Mouse (Mus musculus): ENCODE data around the gene Tssk4. TPM values are rescaled to one million over a fixed set of nuclear protein-coding genes. Genes with fewer than 3 reads are reported as not detected.

The Tssk4 gene
- polyA plus RNA-seq (2014; fragmentation: Nextera tagmentation; extraction: Ambion mirVana) = 0.76 and 0.99 TPM in 2 replicates

DNA sequence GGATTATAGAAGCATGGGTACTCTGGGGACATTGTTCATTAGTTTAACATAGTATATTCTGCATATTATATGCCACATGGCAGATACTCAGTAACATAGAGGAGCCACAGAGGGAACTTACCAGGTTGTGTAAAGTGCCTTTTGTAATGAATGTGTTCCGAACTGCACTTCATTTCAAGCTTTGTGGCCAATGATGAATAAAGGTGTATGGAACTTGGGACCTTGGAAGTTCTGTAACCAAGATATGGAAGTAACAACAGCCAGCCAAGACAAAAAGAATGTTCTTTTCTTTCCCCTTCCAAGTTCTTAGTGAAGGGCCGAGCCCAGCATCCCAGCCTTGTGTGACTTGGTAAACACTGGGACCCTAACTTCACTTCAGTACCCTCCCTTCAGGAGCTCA is at the start of gene Tssk4:
TSS of gene Tssk4 (plus strand) at position 301 of the 400 bp plus-strand sequence.
- Histone ChIP-seq H3K27me3 (ENCODE audit: control insufficient read depth, insufficient read depth, low read length) (no peaks in the 10 kb centered on the region), H3K9ac (ENCODE audit: low read length) (no peak within 1 kb of the TSS), H3K4me1 (replicated peaks; ENCODE audit: control insufficient read depth, insufficient read depth, low read length) (peaks cover under 1% of the 10 kb centered on the region; the same call in 1 of the 2 replicates), H3K27ac (ENCODE audit: low read depth, low read length) (no peak within 1 kb of the TSS), H3K4me2 (ENCODE audit: low read depth, low read length, severe bottlenecking) (no peak within 1 kb of the TSS), H3K9me3 (ENCODE audit: control insufficient read depth, low read length) (no peaks in the 10 kb centered on the region), H3K4me3 (ENCODE audit: low read depth, low read length) (no peak within 1 kb of the TSS), H3K36me3 (ENCODE audit: control insufficient read depth, insufficient read depth, low read length) (no peaks in the 10 kb centered on the region)
- ATAC-seq (replicated peaks; ENCODE audit: low FRiP score) = no peak
- WGBS = 93% methylated on average over 2 of the region's 2 CpGs
- no peak for DNase-seq (ENCODE audit: low spot score)

DNA sequence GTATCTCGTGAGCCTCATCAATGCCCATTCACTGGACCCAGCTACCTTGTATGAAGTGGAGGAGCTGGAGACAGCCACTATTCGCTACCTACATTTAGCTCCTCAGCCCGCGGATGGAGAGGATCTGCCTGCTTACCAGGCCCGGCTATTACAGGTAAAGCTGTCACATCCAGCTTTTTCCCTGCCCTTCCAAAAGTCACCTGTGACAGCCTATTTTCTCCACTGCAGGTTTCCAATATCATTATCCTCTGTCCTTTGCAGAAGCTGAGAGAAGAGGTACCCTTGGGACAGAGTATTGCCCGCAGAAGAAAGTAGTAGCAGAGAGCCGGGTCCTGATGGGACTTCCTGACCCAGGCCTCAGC is 46.7 kb upstream of the Tssk4 start, which contains the start of gene Irf9:
TSS of gene Irf9 (plus strand) at position 301 of the 362 bp plus-strand sequence.
- no peaks in the 10 kb centered on the region for H3K9me3 ChIP-seq (ENCODE audit: control insufficient read depth, low read length)
- H3K4me1 ChIP-seq (replicated peaks; ENCODE audit: control insufficient read depth, insufficient read depth, low read length) = no peaks in the 10 kb centered on the region; the same call in 1 of the 2 replicates
- peak within 1 kb of the TSS; percentile 32; the same call in 1 of the 2 replicates for H3K4me2 ChIP-seq (ENCODE audit: low read depth, low read length, severe bottlenecking)
- WGBS = 92% methylated on average over 7 of the region's 7 CpGs
- H3K27ac ChIP-seq (ENCODE audit: low read depth, low read length) = no peak within 1 kb of the TSS
- ATAC-seq (replicated peaks; ENCODE audit: low FRiP score) = no peak
- no peak for DNase-seq (ENCODE audit: low spot score)
- H3K4me3 ChIP-seq (ENCODE audit: low read depth, low read length) = peak within 1 kb of the TSS; percentile 17
- peak within 1 kb of the TSS; percentile 44 for H3K9ac ChIP-seq (ENCODE audit: low read length)
- no peaks in the 10 kb centered on the region for H3K27me3 ChIP-seq (ENCODE audit: control insufficient read depth, insufficient read depth, low read length)
- H3K36me3 ChIP-seq (ENCODE audit: control insufficient read depth, insufficient read depth, low read length) = peaks cover 3% of the 10 kb centered on the region; the same call in 1 of the 2 replicates

DNA sequence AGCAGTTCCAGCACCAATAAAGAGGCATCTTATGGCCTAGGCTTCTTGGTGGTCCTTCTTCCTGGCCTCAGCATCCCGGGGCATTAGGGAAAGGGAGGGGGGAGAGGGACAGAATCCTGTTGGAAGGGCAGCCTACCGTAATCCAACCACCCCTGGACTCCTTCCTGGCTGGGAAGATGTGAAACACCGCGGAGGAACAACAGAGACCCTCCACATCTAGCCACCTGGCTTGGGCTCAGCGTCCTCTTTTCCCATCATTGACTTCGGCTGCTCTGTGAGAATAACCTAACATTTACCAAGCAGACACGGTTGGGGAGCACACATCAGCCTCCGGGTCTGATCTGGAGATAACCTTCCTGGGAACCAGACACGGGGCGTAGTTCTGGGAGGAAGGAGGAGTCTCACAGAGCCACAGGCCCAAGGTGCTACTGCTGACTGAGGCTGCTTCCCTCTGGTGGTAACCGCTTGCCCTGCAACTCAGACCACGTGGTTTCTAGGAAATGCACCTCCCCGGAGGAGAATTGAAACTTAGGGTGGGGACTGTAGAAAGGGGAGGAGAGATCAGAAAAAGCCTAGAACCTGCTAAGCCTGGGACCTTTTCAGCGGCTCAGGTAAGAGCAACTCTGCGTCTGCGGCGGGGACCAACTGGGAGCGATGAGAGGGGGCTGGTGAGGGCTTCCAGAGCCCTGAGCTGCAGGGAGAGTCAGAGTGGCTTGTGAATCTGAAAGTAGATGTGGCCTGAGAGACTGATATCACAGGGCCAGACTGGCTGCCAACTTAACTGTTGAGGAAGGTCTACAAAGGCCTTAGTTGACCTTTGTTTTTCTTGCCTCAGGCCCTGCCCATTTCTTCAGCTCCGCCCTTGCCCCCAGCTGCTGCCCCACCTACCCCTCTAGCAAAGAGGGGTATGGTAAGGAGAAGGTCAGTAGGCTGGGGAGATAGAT is 46.1 kb upstream of the Tssk4 start:
- Histone ChIP-seq H3K36me3 (ENCODE audit: control insufficient read depth, insufficient read depth, low read length) (peaks cover 3% of the 10 kb centered on the region; the same call in 1 of the 2 replicates), H3K4me2 (ENCODE audit: low read depth, low read length, severe bottlenecking) (peak overlapping the region; percentile 32; the same call in 1 of the 2 replicates), H3K4me3 (ENCODE audit: low read depth, low read length) (peak overlapping the region; percentile 17), H3K4me1 (replicated peaks; ENCODE audit: control insufficient read depth, insufficient read depth, low read length) (no peaks in the 10 kb centered on the region; the same call in 1 of the 2 replicates), H3K9me3 (ENCODE audit: control insufficient read depth, low read length) (no peaks in the 10 kb centered on the region), H3K9ac (ENCODE audit: low read length) (peak overlapping the region; percentile 44), H3K27ac (ENCODE audit: low read depth, low read length) (no peak overlapping the region), H3K27me3 (ENCODE audit: control insufficient read depth, insufficient read depth, low read length) (no peaks in the 10 kb centered on the region)
- 17% methylated on average over 19 of the region's 19 CpGs for WGBS
- ATAC-seq (replicated peaks; ENCODE audit: low FRiP score) (peak; percentile 82), DNase-seq (ENCODE audit: low spot score) (peak; percentile 86)

DNA sequence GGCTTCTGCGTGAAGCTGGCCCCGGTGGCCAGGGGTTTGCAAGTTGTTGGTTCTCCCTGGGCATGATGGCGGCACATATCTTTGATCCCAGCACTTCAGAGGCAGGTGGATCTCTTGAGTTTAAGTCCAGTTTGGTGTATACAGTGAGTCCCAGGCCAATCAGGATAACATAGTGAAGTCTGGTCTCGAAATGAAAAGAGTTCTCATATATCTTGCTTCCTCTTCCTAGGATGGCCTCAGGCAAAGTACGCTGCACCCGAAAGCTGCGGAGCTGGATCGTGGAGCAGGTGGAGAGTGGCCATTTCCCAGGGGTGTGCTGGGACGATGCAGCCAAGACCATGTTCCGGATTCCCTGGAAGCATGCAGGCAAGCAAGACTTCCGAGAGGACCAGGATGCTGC is 45.2 kb upstream of the Tssk4 start:
- no peak overlapping the region for H3K4me2 ChIP-seq (ENCODE audit: low read depth, low read length, severe bottlenecking)
- no peaks in the 10 kb centered on the region for H3K9me3 ChIP-seq (ENCODE audit: control insufficient read depth, low read length)
- H3K27ac ChIP-seq (ENCODE audit: low read depth, low read length) = no peak overlapping the region
- H3K36me3 ChIP-seq (ENCODE audit: control insufficient read depth, insufficient read depth, low read length) = peaks cover 3% of the 10 kb centered on the region; the same call in 1 of the 2 replicates
- H3K27me3 ChIP-seq (ENCODE audit: control insufficient read depth, insufficient read depth, low read length) = no peaks in the 10 kb centered on the region
- H3K4me3 ChIP-seq (ENCODE audit: low read depth, low read length) = no peak overlapping the region
- H3K9ac ChIP-seq (ENCODE audit: low read length) = no peak overlapping the region
- DNase-seq (ENCODE audit: low spot score) (no peak), ATAC-seq (replicated peaks; ENCODE audit: low FRiP score) (no peak)
- 92% methylated on average over 11 of the region's 11 CpGs for WGBS
- H3K4me1 ChIP-seq (replicated peaks; ENCODE audit: control insufficient read depth, insufficient read depth, low read length) = no peaks in the 10 kb centered on the region; the same call in 1 of the 2 replicates

DNA sequence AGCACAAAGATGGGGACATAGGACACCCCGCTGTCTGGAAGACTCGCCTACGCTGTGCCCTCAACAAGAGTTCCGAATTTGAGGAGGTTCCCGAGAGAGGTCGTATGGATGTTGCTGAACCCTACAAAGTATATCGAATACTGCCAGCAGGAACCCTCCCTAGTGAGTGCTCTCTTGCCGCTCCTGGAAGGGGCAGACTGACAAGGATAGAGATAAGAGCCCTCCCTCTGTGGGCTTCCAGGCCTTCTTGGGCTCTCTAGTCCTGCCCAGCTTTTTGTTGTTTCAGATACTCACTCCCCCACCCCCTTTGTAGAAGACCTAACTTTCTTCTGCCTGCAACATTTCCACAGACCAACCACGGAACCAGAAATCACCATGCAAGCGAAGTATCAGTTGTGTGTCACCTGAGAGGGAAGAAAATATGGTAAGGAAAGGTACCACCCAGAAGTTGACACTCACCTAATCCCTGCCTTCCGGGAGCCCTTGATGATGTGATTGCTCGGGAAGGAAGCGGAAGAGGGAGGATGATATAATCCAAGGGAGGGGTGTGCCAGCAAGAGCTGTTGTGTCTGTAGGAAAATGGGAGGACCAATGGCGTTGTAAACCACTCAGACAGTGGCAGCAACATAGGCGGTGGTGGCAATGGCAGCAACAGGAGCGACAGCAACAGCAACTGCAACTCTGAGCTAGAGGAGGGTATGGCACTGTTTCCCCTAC is 44.1 kb upstream of the Tssk4 start:
- no peak for DNase-seq (ENCODE audit: low spot score)
- H3K9me3 ChIP-seq (ENCODE audit: control insufficient read depth, low read length) = no peaks in the 10 kb centered on the region
- no peak for ATAC-seq (replicated peaks; ENCODE audit: low FRiP score)
- no peaks in the 10 kb centered on the region for H3K27me3 ChIP-seq (ENCODE audit: control insufficient read depth, insufficient read depth, low read length)
- H3K27ac ChIP-seq (ENCODE audit: low read depth, low read length) = no peak overlapping the region
- no peak overlapping the region for H3K9ac ChIP-seq (ENCODE audit: low read length)
- 92% methylated on average over 16 of the region's 16 CpGs for WGBS
- H3K4me1 ChIP-seq (replicated peaks; ENCODE audit: control insufficient read depth, insufficient read depth, low read length) = no peaks in the 10 kb centered on the region; the same call in 1 of the 2 replicates
- no peak overlapping the region for H3K4me3 ChIP-seq (ENCODE audit: low read depth, low read length)
- H3K36me3 ChIP-seq (ENCODE audit: control insufficient read depth, insufficient read depth, low read length) = peaks cover 3% of the 10 kb centered on the region; the same call in 1 of the 2 replicates
- H3K4me2 ChIP-seq (ENCODE audit: low read depth, low read length, severe bottlenecking) = no peak overlapping the region

GRCm38 (mm10) chr14:55608339-55608738 is 41.6 kb upstream of the Tssk4 start:
- ATAC-seq (replicated peaks; ENCODE audit: low FRiP score) = no peak

DNA sequence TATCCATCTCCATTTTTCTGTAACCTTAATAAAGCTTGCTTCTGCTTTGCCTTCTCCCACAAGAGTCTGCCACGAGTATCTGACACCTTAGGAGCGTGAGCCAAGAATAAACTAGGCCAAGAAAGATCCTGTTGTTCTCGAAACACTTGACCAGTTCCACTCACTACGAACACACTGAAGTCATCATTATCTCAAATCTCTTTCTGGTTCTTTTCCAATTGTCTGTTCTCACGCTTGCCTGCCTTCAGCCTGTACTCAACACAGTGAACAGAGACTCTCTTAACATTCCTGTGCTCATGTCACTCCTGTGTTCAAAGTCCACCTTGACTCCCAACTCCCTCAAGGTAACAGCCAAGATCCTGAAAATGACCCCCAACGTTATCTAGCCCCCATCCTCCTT is 36.6 kb upstream of the Tssk4 start:
- 83% methylated on average over 6 of the region's 6 CpGs for WGBS

More at GRCm38 (mm10) chr14:55608339-55608738, 41.6 kb upstream of the Tssk4 start:
- Histone ChIP-seq H3K4me2 (ENCODE audit: low read depth, low read length, severe bottlenecking) (no peak overlapping the region), H3K36me3 (ENCODE audit: control insufficient read depth, insufficient read depth, low read length) (no peaks in the 10 kb centered on the region; the same call in 1 of the 2 replicates), H3K27ac (ENCODE audit: low read depth, low read length) (no peak overlapping the region), H3K4me3 (ENCODE audit: low read depth, low read length) (no peak overlapping the region), H3K4me1 (replicated peaks; ENCODE audit: control insufficient read depth, insufficient read depth, low read length) (no peaks in the 10 kb centered on the region; the same call in 1 of the 2 replicates), H3K9ac (ENCODE audit: low read length) (no peak overlapping the region), H3K9me3 (ENCODE audit: control insufficient read depth, low read length) (no peaks in the 10 kb centered on the region), H3K27me3 (ENCODE audit: control insufficient read depth, insufficient read depth, low read length) (no peaks in the 10 kb centered on the region)
- DNase-seq (ENCODE audit: low spot score) = no peak
- WGBS = 94% methylated on average over 6 of the region's 6 CpGs

DNA sequence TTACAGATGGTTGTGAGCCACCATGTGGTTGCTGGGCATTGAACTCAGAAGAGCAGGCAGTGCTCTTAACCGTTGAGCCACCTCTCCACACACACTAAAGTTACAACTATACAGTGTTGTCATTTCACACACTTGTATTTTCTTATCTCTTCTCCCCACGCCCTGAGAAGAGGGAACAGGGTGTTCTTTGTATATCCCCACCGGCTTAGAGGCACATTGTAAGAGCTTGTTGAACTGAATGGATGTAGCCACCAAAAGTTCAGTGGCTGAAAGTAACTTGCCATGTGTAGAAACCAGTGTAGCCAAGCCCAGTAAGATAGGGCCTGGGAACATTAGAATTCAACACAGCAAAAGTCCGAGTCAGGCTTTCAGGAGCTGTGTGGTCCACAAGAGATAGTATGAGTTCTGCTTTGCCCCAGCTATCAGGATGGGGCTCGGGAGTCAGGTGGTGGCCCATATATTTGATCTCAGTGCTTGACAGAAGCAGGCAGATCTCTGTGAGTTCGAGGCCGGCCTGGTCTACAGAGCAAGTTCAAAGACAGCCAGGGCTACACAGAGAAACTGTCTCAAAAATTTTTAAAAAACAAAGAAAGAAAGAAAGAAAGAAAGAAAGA is 35.3 kb upstream of the Tssk4 start:
- Histone ChIP-seq H3K27me3 (ENCODE audit: control insufficient read depth, insufficient read depth, low read length) (no peaks in the 10 kb centered on the region), H3K27ac (ENCODE audit: low read depth, low read length) (no peak overlapping the region), H3K36me3 (ENCODE audit: control insufficient read depth, insufficient read depth, low read length) (no peaks in the 10 kb centered on the region), H3K9ac (ENCODE audit: low read length) (no peak overlapping the region), H3K4me1 (replicated peaks; ENCODE audit: control insufficient read depth, insufficient read depth, low read length) (peaks cover 3% of the 10 kb centered on the region; the same call in 1 of the 2 replicates), H3K9me3 (ENCODE audit: control insufficient read depth, low read length) (no peaks in the 10 kb centered on the region), H3K4me2 (ENCODE audit: low read depth, low read length, severe bottlenecking) (no peak overlapping the region), H3K4me3 (ENCODE audit: low read depth, low read length) (no peak overlapping the region)
- DNase-seq (ENCODE audit: low spot score) (no peak), ATAC-seq (replicated peaks; ENCODE audit: low FRiP score) (no peak)
- 85% methylated on average over 7 of the region's 7 CpGs for WGBS

More for the DNA sequence above, 36.6 kb upstream of the Tssk4 start:
- Histone ChIP-seq H3K9me3 (ENCODE audit: control insufficient read depth, low read length) (no peaks in the 10 kb centered on the region), H3K9ac (ENCODE audit: low read length) (no peak overlapping the region), H3K27ac (ENCODE audit: low read depth, low read length) (no peak overlapping the region), H3K4me3 (ENCODE audit: low read depth, low read length) (no peak overlapping the region), H3K27me3 (ENCODE audit: control insufficient read depth, insufficient read depth, low read length) (no peaks in the 10 kb centered on the region), H3K4me1 (replicated peaks; ENCODE audit: control insufficient read depth, insufficient read depth, low read length) (no peaks in the 10 kb centered on the region), H3K4me2 (ENCODE audit: low read depth, low read length, severe bottlenecking) (no peak overlapping the region), H3K36me3 (ENCODE audit: control insufficient read depth, insufficient read depth, low read length) (no peaks in the 10 kb centered on the region)
- DNase-seq (ENCODE audit: low spot score) (no peak), ATAC-seq (replicated peaks; ENCODE audit: low FRiP score) (no peak)
